Mouse (Mus musculus) mesoderm, embryonic 11.5 days (tissue): ENCODE data around the gene Slc28a3.

ENCODE experiments used
- DNase-seq: peaks from one replicate; pipeline ENCODE4 v3.0.0-alpha.2; 2012; ENCODE audit warnings: low read depth, low spot score

The Slc28a3 gene

DNA sequence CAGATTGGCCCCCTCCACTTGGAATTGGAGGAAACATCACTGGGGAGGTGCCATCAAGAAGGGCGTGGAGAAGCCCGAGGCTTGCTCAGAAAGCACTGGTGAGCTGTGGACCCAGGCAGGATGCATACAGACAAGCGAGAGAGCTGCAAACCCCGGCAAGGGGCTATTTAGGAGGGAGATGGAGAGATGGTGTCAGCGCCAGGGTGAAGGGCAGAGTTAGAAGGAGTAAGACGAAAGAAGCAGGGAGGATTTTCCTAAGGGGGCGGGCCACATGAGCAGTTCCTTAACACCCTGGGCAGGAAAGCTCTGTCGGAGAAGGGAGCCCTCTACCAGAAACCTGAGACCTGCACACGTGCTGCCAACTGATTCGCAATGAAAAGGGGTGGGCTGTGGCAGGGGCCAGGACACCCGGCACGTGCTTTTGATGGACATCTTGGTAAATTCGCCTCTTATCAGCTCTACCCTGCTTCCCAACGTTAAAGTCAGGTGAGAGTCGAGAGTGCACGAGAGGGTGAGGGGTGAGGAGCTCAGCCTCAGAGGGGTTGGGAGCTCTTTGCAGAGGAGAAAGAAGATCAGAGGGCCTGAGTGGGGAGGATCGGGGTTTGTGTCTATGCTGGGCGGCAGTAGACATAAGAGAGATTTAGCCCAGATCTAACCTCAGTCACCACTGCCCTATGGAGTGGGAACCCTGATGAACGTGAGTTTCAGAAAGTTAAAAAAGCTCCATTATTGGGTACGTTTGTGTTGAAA lies 87.5 kb downstream of the Slc28a3 start:
- no peak for DNase-seq

DNA sequence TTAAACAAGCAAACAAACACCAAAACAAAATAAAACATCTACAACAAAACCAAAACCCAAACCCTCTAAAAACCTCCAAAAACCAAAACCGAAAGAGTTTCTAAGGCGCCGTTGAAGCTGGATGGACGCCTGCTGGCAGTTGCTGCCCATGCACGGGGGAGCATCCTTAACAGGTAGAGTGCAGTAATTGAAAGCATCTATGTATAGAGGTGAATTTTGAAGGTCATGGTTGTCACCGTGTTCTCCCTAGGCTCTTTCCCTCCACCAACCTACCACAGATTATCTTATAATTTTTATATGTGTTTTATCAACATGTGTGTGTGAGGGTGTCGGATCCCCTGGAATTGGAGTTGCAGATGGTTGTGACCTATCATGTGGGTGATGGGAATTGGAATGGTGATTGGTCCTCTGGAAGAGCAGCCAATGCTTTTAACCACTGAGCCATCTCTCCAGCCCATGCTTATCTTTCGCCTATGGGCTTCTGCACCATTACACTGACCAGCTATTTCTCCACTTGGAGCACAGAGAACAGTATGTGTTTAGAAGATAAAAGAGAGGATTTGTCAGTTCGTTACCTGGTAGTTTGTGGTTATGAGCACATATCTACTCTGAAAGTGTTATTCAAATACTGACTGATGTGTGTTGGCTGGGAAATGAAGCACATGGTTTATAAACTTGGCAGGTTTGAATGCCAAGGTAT lies 89.2 kb downstream of the Slc28a3 start:
- DNase-seq, result no peak

GRCm38 (mm10) chr13:58520580-58521330 lies 89.9 kb downstream of the Slc28a3 start:
- DNase-seq, result no peak

DNA sequence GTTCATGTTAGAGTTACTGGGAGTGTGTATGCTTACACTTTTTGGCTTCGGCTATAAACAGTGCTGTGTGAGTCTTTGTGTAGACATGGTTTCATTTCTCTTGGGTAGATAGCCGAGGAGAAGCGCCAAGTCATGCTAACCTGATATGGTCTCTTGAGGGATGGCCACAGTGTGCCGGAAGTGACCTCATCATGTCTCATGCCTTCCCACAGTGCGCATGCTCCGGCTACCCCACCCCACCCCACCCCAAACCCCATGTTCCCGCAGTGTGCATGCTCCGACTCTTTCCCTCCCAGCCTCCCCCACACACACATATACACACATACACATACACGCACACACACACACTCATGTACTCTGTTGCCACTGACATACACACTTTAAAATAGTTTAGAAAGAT lies 90.6 kb downstream of the Slc28a3 start:
- no peak for DNase-seq

- DNase-seq, result no peak
These were observed 94.4 kb downstream of the Slc28a3 start for GRCm38 (mm10) chr13:58516277-58516676.

DNA sequence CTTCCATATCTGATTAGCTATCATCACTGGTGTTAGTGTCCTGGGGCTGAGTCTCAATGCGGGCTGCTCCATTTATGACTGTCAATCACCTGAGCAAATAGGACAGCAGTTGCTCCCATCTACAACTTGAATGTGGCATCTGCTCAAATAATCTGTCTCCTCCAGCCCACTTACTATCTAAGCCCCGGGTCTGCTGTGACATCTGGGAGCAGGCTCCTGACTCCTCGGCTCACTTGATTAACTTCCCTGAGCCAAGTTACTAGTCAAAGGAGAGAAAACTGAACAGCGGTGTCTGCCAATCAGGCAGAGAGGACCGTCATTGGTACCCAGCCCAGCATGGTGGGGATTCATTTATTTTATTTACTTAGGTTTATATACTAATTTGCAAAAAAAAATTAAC lies 95.0 kb downstream of the Slc28a3 start:
- no peak for DNase-seq

DNA sequence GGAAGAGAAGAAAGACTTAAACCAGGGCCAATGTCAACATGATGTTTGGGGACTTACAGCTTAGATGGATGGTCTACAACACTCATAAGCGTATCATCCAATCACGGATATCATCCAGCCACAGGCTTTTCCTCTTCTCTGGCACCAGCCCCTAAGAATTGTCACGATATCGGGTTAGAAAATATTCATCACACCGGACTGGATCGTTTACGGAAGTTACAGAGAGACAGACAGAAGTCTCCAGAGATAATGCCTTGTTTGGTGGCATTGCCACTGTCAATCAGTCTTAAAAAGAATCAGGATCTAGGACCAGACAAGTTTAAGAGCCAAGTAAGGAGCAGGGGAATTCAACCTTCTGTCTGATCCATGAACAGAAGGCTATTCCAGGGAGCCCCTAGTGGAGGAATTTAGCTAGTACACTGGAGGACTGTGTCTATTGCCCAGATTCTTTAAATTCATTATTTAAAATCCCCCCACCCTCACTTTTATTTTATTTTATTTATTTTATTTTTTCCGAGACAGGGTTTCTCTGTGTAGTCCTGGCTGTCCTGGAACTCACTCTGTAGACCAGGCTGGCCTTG lies 96.4 kb downstream of the Slc28a3 start:
- DNase-seq, result no peak

DNA sequence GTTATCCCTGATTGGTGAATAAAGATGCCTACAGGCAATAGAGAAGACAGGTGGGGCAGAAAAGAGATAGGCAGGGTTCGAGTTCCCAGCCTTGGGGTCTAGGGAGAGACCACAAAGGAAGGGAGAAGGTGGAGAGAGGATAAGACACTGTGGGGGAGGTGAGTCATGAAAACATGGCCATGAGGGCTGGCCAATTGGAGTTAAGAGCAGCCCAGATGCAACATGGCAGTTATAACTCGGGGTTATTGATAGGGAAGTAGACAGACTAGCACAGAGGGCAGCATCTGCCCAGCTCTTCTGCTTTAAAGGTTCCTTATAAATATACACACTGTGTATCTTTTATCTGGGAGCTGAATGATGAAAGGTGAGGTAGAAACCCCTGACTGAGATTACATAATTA lies 98.8 kb downstream of the Slc28a3 start:
- DNase-seq, result no peak

GRCm38 (mm10) chr13:58511248-58511647 lies 99.4 kb downstream of the Slc28a3 start:
- no peak for DNase-seq

GRCm38 (mm10) chr13:58509241-58509640 lies 101.4 kb downstream of the Slc28a3 start:
- DNase-seq, result no peak

DNA sequence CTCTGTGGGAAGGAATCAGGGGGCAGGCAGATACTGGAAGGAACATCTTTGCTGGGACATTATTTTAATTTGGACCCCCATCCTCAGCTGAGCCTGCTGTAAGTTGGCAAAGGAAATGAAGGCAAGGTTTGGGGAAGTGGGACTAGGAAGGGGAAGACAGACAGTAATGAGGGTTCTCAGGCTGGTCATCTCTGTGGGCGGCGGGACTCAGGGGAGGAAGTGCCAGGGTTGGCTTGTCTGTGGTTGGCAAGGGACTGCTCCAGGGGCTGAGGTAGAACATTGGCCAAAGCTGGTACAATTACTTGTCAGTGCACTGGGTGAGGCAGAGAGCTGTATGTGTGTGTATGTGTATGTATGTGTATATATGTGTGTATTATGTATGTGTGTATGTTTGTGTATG lies 107.1 kb downstream of the Slc28a3 start:
- DNase-seq, result no peak

DNA sequence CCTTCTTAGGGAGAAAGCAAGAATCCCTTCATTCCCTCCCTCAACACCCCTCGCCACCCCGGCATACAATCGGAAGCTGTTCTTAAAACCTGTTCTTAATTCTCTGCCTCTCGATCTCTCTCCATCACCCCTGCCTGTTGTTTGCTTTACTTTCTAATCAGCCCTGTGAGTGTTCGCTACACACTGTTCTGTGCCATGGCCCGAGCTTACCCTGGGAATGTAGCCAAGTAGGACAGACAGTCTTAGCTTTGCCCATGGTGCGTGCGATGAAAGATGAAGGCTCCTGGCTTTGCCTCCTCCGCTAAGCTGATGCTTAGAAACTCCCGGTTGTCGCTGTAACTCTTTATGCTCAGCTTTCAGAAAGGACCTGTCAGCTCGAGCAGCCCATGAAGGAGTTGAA lies 112.9 kb downstream of the Slc28a3 start:
- no peak for DNase-seq
